ENCODE assay signal across 8 mouse cellular contexts in the genomic region with DNA sequence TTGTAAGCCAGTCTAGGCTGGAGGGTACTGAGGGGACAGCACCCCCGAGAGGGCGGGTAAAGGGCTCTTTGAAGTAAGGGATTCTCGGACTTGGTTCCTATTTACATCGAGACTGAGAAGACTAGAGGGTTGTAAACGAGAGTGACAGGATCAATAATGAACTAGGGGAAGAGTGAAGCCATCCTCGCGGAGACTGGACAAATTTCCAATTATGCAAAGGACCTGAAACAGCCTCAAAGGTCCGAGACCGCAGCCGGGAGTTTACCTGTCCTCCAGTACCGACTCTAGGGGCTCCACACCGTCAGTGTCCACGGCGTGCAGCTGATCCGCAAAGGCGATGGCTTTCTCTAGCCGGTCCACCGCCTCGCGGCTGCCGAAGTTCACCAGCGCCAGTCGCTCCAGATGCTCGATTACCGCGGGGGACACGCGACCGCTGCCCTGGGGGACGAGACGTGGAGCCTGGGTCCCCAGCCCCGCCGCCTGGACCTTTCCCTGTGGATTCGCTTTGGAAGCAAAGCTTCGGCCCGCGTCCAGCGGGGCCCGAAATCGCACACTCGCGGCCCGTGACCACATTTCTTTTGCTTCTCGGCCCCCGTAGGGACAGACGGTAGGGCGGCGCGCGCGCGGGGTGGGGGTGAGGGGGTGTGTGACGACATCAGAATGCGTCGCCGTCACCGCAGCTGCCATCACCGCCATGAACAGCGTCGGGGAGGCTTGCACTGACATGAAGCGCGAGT. TPM values are rescaled to one million over a fixed set of nuclear protein-coding genes. Genes with fewer than 3 reads are reported as not detected.
DNase-seq lines count a peak whose midpoint lies in the region; ATAC-seq lines count a peak whose summit lies in the region.

A gene (minus strand): TSS at position 602 of the 737 bp plus-strand sequence.
A gene (plus strand): TSS at position 649 of the 737 bp plus-strand sequence.

- ATAC-seq in hindbrain, embryonic 15.5 days (ENCODE audit: low FRiP score, low read depth): peak; percentile 90

- H3K27me3 ChIP-seq in hindbrain, embryonic 15.5 days: no peaks in the 10 kb centered on the region

- H3K36me3 ChIP-seq in hindbrain, embryonic 15.5 days: peaks cover 38% of the 10 kb centered on the region

- peak within 1 kb of the TSS; percentile 91 for H3K27ac ChIP-seq in hindbrain, embryonic 15.5 days (replicated peaks)

- peaks cover 23% of the 10 kb centered on the region for H3K4me1 ChIP-seq in hindbrain, embryonic 15.5 days (replicated peaks)

- WGBS in hindbrain, embryonic 15.5 days: under 1% methylated on average over 61 of the region's 62 CpGs

- peak within 1 kb of the TSS; percentile 88 for H3K4me2 ChIP-seq in hindbrain, embryonic 15.5 days

- H3K9me3 ChIP-seq in hindbrain, embryonic 15.5 days: no peaks in the 10 kb centered on the region

- H3K4me3 ChIP-seq in hindbrain, embryonic 15.5 days: peak within 1 kb of the TSS; percentile 95

- peak within 1 kb of the TSS; percentile 90 for H3K9ac ChIP-seq in hindbrain, embryonic 15.5 days

- DNase-seq in ZHBTc4 (ENCODE audit: low read depth, low spot score): peak; percentile 92
- DNase-seq in cerebellum, postnatal 4 days (ENCODE audit: low spot score in 2 of 2): peak; percentile 83 to 90
- peak; percentile 88 for DNase-seq in gastrocnemius, adult 18-20 months (ENCODE audit: low spot score)
- DNase-seq in left cerebral cortex, adult 18-20 months (ENCODE audit: low spot score in 2 of 2): peak; percentile 89 to 90
- peak; percentile 92 for DNase-seq in lung, postnatal 4 days
- DNase-seq in retina, postnatal 7 days (ENCODE audit: low read depth, low spot score): peak; percentile 86
- DNase-seq in urinary bladder, adult 18-20 months (ENCODE audit: low spot score in 2 of 2): peak; percentile 77 to 86

RNA-seq across cellular contexts. Expression of the first gene that starts in this region (rescaled TPM):
- 10 to 100 TPM; 23.6 to 24.7 TPM for total RNA-seq in gastrocnemius, adult 18-20 months (2021)
- polyA plus RNA-seq in hindbrain, embryonic 15.5 days (2015; fragmentation: Nextera tagmentation; extraction: Ambion mirVana): 32.3 and 45.2 TPM in 2 replicates
- total RNA-seq in left cerebral cortex, adult 18-20 months (2021): 10 to 100 TPM; 18.4 to 20.5 TPM

RNA-seq across cellular contexts. Expression of the second gene that starts in this region (rescaled TPM):
- total RNA-seq in gastrocnemius, adult 18-20 months (2021): 10 to 100 TPM; 18.2 to 18.3 TPM
- polyA plus RNA-seq in hindbrain, embryonic 15.5 days (2015; fragmentation: Nextera tagmentation; extraction: Ambion mirVana): 51.0 and 53.7 TPM in 2 replicates
- 10 to 100 TPM; 26.4 to 27.9 TPM for total RNA-seq in left cerebral cortex, adult 18-20 months (2021)

Comparison
In these comparisons a context has a peak if more than half of its experiments do, and no peak if none do; other contexts are left out.
1. Peak in every context shown above with its lines: DNase-seq, ATAC-seq, H3K4me3 ChIP-seq and H3K27ac ChIP-seq.